Mouse (Mus musculus) cortical plate, adult 2 months (tissue): ENCODE measurements at regions not wholly inside any gene's neighbourhood (a gene's known extent, or its start where the extent isn't known, plus 50 kb on each side); places are given as distances from the start of the nearest gene placed in this dataset.

ENCODE experiments used
- CTCF ChIP-seq: fragments of 200-500 bp; IDR thresholded peaks from 2 replicates; pipeline ENCODE4 v1.5.1; 2011; ENCODE audit warnings: mild to moderate bottlenecking, control low read depth, low read length; ENCODE audit not compliant: insufficient read depth; ENCODE audit errors: extremely low read depth
- POLR2A ChIP-seq: fragments of 200-500 bp; IDR thresholded peaks from 2 replicates; pipeline ENCODE4 v1.6.1; 2011; ENCODE audit warnings: mild to moderate bottlenecking, low read length, control low read depth; ENCODE audit not compliant: insufficient read depth; ENCODE audit errors: extremely low read depth

- TF ChIP-seq POLR2A (no peak), CTCF (no peak)
Measured at GRCm38 (mm10) chr2:171737761-171738160, 305.5 kb downstream of the Cbln4 start.
